Mouse (Mus musculus): ENCODE results near the gene 0610030E20Rik. TPM values are rescaled to one million over a fixed set of nuclear protein-coding genes. Genes with fewer than 3 reads are reported as not detected.

The 0610030E20Rik gene
- polyA plus RNA-seq, 1 experiment from 2014 or later, result 15.6 TPM

GRCm38 (mm10) chr6:72371571-72371970 is 24.5 kb downstream of the 0610030E20Rik start:
- Histone ChIP-seq H3K36me3 (0 out of 2 replicates have a peak, but pooled peaks cover 4% of the 10 kb centered on the region), H3K9ac (no peak overlapping the region), H3K4me2 (no peak overlapping the region), H3K27me3 (no peaks in the 10 kb centered on the region), H3K4me1 (replicated peaks) (peaks cover 33% of the 10 kb centered on the region), H3K9me3 (replicated peaks) (no peaks in the 10 kb centered on the region), H3K27ac (peak overlapping the region; percentile 74), H3K4me3 (no peak overlapping the region)
- no peak for ATAC-seq (replicated peaks; ENCODE audit: insufficient number of reproducible peaks, insufficient read depth, low FRiP score, low read depth)
- WGBS, result 28% methylated on average over 1 of the region's 1 CpGs

DNA sequence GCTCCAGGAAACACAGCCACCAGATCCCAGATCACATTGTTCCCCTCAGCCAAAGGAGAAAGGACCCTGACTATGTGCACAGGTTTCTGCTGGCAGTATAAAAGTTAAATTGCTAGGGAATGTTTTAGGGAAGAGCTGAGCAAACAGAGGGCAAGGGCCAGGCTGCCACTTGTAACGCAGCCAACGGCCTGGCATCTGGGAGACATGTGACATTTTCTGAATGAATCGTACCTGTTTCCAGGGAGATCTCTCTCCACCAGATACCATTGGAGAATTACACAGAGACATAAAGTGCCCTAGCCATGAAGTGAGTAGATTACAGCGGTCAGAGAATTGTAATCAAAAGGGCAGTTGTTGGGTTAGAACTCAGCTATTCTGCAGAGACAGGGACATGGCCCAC is 26.1 kb downstream of the 0610030E20Rik start:
- Histone ChIP-seq H3K9me3 (replicated peaks) (no peaks in the 10 kb centered on the region), H3K36me3 (0 out of 2 replicates have a peak, but pooled peaks cover 4% of the 10 kb centered on the region), H3K4me1 (replicated peaks) (peaks cover 33% of the 10 kb centered on the region), H3K4me3 (no peak overlapping the region), H3K27me3 (no peaks in the 10 kb centered on the region), H3K4me2 (no peak overlapping the region), H3K27ac (peak overlapping the region; percentile 74; the same call in 1 of the 2 replicates), H3K9ac (no peak overlapping the region)
- ATAC-seq (replicated peaks; ENCODE audit: insufficient number of reproducible peaks, insufficient read depth, low FRiP score, low read depth), result no peak
- WGBS, result 67% methylated on average over 4 of the region's 4 CpGs

GRCm38 (mm10) chr6:72374206-72374605 is 27.1 kb downstream of the 0610030E20Rik start:
- no peaks in the 10 kb centered on the region for H3K36me3 ChIP-seq
- H3K9me3 ChIP-seq (replicated peaks), result no peaks in the 10 kb centered on the region
- no peak overlapping the region for H3K4me3 ChIP-seq
- no peak overlapping the region for H3K9ac ChIP-seq
- no peak overlapping the region for H3K4me2 ChIP-seq
- no peaks in the 10 kb centered on the region for H3K27me3 ChIP-seq
- peak overlapping the region; percentile 74; the same call in 1 of the 2 replicates for H3K27ac ChIP-seq
- 50% methylated on average over 7 of the region's 7 CpGs for WGBS
- peak; percentile 67 for ATAC-seq (replicated peaks; ENCODE audit: insufficient number of reproducible peaks, insufficient read depth, low FRiP score, low read depth)
- H3K4me1 ChIP-seq (replicated peaks), result peaks cover 37% of the 10 kb centered on the region

DNA sequence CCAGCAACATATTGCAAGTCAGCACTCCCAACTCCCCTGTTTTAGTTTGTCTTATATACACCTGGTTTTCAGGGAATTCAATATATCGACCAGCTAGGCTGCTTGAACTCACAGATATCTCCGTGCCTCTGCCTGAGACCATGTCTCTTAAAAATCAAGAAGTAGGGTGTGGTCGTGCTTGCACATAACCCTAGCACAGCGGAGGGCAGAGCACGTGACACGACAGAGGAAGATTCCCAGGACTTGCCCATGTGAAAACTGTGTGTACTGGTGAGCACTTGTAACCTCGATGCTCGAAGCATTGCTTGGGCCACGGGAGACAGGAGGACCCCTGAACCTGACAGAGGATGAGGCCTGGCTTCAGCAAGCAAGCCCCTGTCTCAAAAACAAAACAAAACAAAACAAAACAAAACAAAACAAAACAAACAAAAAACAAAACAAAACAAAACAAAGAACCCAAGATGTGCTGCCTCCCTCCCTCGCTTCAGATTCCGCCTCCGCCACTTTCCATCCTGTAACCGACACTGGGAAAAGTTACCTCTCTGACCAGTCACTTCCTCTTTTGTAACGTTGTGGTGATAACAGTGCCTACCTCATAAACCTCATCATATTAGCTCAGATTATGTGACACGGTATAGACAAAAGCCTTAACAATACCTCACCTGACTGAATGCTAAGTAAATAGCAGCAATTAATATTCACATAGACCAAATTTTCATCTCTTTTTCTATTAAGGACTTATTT is 27.9 kb downstream of the 0610030E20Rik start:
- no peak overlapping the region for H3K4me3 ChIP-seq
- ATAC-seq (replicated peaks; ENCODE audit: insufficient number of reproducible peaks, insufficient read depth, low FRiP score, low read depth), result no peak
- WGBS, result 71% methylated on average over 15 of the region's 15 CpGs
- H3K36me3 ChIP-seq, result no peaks in the 10 kb centered on the region
- no peaks in the 10 kb centered on the region for H3K9me3 ChIP-seq (replicated peaks)
- no peak overlapping the region for H3K9ac ChIP-seq
- H3K4me2 ChIP-seq, result no peak overlapping the region
- peaks cover 38% of the 10 kb centered on the region for H3K4me1 ChIP-seq (replicated peaks)
- peak overlapping the region; percentile 74 for H3K27ac ChIP-seq
- no peaks in the 10 kb centered on the region for H3K27me3 ChIP-seq

DNA sequence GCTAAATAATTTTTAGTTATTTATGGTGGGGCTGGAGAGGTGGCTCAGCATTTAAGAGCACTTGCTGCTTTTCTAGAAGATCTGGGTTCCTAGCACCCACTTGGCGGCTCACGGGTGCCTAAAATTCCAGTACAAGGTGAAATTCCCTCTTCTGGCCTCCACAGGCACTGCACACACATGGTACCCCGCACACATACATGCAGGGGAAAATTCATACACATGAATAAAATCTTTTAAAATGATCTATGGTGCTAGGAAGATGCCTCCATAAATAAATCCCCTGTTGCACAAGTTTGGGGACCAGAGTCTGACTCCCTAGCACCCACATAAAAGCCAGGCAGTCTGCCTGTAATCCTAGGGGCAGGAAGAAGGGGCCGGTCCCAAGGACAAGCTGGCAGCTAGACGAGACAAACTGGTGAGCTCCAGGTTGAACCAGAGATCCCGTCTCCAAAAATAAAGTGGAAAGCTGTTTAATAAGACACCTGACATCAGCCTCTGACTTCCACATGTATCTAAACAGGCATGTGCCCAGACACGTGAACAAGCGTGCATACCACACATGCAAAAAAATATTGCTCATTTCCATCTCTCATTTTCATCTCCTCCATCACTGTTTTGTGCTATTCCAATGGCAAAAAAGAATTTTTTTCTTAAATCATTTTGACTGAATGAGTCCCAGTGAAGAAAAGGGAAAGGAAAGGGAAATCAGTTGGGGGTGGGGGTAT is 31.6 kb downstream of the 0610030E20Rik start:
- Histone ChIP-seq H3K27me3 (no peaks in the 10 kb centered on the region), H3K4me3 (peak overlapping the region; percentile 72), H3K36me3 (no peaks in the 10 kb centered on the region), H3K9ac (no peak overlapping the region), H3K27ac (peak overlapping the region; percentile 87; the same call in 1 of the 2 replicates), H3K9me3 (replicated peaks) (no peaks in the 10 kb centered on the region), H3K4me1 (replicated peaks) (peaks cover 25% of the 10 kb centered on the region), H3K4me2 (peak overlapping the region; percentile 79)
- no peak for ATAC-seq (replicated peaks; ENCODE audit: insufficient number of reproducible peaks, insufficient read depth, low FRiP score, low read depth)
- 86% methylated on average over 8 of the region's 8 CpGs for WGBS

DNA sequence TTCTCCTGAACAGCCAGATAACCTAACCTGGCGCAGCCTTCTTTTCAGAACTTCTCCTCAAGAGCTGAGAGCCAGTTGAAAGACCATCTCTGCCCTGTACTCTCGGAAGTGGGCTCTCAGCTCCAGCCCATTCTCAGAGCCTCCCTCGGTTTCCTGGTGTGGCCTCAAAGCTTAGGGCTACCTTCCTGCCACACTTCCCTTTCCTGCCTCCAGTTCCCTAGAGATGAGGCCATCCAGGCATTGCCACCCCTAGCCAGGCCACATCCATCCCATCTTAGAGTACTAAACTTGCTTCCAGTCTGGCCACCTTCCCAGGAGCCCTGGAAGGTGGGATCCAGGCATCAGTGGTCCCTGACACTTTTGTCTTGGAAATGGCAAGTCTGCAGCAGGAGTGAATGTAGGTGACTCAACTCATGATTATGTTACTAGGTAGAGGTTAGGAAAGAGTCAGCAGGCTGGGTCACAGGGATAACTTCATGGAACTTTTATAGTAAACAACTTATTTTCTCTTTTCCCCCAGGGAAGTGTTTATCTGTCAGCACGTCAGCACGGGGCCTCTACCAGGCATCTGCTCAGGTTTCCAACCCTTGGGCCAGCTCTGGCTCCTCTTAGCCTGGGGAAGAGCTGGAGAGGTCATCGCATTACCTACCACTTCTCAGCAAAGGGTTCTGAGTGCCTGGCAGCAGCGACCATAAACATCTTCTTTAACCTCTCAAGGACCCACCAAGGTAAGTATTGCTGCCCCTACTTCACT is 32.4 kb downstream of the 0610030E20Rik start:
- Histone ChIP-seq H3K4me2 (peak overlapping the region; percentile 79), H3K27me3 (no peaks in the 10 kb centered on the region), H3K4me1 (replicated peaks) (peaks cover 18% of the 10 kb centered on the region), H3K9me3 (replicated peaks) (no peaks in the 10 kb centered on the region), H3K4me3 (peak overlapping the region; percentile 72), H3K36me3 (peaks cover 1% of the 10 kb centered on the region; the same call in 1 of the 2 replicates), H3K9ac (peak overlapping the region; percentile 80), H3K27ac (peak overlapping the region; percentile 87)
- no peak; the same call in 1 of the 2 replicates for ATAC-seq (replicated peaks; ENCODE audit: insufficient number of reproducible peaks, insufficient read depth, low FRiP score, low read depth)
- 37% methylated on average over 7 of the region's 7 CpGs for WGBS

- no peaks in the 10 kb centered on the region for H3K27me3 ChIP-seq
- peak within 1 kb of the TSS; percentile 87 for H3K27ac ChIP-seq
- ATAC-seq (replicated peaks; ENCODE audit: insufficient number of reproducible peaks, insufficient read depth, low FRiP score, low read depth), result peak; percentile 88
- H3K9ac ChIP-seq, result peak within 1 kb of the TSS; percentile 80
- peak within 1 kb of the TSS; percentile 79 for H3K4me2 ChIP-seq
- H3K36me3 ChIP-seq, result peaks cover 8% of the 10 kb centered on the region
- H3K9me3 ChIP-seq (replicated peaks), result no peaks in the 10 kb centered on the region
- peaks cover 18% of the 10 kb centered on the region for H3K4me1 ChIP-seq (replicated peaks)
- WGBS, result 1% methylated on average over 46 of the region's 49 CpGs
- peak within 1 kb of the TSS; percentile 72 for H3K4me3 ChIP-seq
These were observed 33.1 kb downstream of the 0610030E20Rik start, which contains the start of gene Vamp5 for GRCm38 (mm10) chr6:72380131-72380770. Vamp5 (minus strand) TSS chr6:72380468.

- H3K4me1 ChIP-seq (replicated peaks), result peaks cover 18% of the 10 kb centered on the region
- H3K36me3 ChIP-seq, result peaks cover 16% of the 10 kb centered on the region
- no peaks in the 10 kb centered on the region for H3K27me3 ChIP-seq
- H3K9me3 ChIP-seq (replicated peaks), result no peaks in the 10 kb centered on the region
- H3K4me3 ChIP-seq, result no peak overlapping the region
- H3K4me2 ChIP-seq, result no peak overlapping the region
- 68% methylated on average over 6 of the region's 6 CpGs for WGBS
- H3K27ac ChIP-seq, result no peak overlapping the region
- H3K9ac ChIP-seq, result no peak overlapping the region
- ATAC-seq (replicated peaks; ENCODE audit: insufficient number of reproducible peaks, insufficient read depth, low FRiP score, low read depth), result no peak
These were observed 35.4 kb downstream of the 0610030E20Rik start for GRCm38 (mm10) chr6:72382494-72382893.

DNA sequence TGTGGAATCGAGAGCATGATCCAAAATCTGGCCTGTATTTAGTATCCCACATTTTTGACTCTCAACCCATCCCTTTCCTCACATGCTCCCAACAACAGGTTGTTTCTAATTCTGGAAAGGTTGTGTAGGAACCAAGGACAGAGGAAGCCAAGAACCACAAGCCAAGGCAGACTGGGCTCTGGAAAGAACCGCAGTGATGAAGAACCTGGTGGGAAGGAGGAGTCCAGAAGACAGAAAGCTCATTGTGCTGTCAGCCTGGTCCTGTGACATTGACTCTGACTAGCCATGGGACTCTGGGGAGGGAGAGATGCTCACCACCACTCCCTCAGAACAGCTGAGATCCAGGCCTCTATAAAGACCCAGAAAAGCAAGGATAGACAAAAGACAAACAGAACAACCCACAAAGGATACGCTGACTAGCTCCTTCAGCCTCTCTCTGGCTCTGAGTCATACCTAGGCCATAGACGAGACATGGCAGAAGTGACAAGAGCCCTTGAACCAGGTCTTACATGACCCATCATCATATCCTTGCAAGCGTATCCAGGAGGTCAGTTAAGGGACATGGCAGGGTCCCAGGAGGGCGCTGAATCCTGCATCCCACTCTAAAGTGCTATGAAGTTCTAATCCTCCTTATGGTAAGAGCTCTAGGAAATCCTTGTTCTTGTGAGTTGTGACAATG is 36.2 kb downstream of the 0610030E20Rik start:
- Histone ChIP-seq H3K36me3 (peaks cover 16% of the 10 kb centered on the region), H3K4me2 (no peak overlapping the region), H3K4me1 (replicated peaks) (peaks cover 23% of the 10 kb centered on the region), H3K27ac (no peak overlapping the region), H3K9ac (no peak overlapping the region), H3K4me3 (no peak overlapping the region), H3K27me3 (no peaks in the 10 kb centered on the region), H3K9me3 (replicated peaks) (no peaks in the 10 kb centered on the region)
- no peak for ATAC-seq (replicated peaks; ENCODE audit: insufficient number of reproducible peaks, insufficient read depth, low FRiP score, low read depth)
- WGBS, result 75% methylated on average over 6 of the region's 6 CpGs

DNA sequence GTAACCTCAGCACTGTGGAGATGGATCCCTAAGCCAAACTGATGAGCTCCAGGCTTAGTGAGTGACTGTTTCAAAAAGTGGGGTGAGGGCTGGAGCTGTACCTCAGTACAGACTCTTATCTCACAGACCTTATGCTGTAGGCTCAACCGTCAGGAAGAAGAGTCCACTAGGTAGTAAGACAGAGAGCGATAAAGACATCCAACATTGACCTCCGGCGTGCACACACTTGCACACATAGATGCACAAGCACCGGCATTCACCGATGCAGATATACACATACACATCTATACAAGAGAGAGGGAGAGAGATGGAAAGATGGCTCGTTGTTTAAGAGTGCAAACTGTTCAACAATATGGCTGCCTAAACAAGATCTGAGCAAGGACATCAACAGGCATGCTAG is 36.8 kb downstream of the 0610030E20Rik start:
- no peaks in the 10 kb centered on the region for H3K27me3 ChIP-seq
- H3K27ac ChIP-seq, result no peak overlapping the region
- H3K36me3 ChIP-seq, result peaks cover 16% of the 10 kb centered on the region
- no peak for ATAC-seq (replicated peaks; ENCODE audit: insufficient number of reproducible peaks, insufficient read depth, low FRiP score, low read depth)
- H3K9me3 ChIP-seq (replicated peaks), result no peaks in the 10 kb centered on the region
- no peak overlapping the region for H3K4me2 ChIP-seq
- 84% methylated on average over 7 of the region's 7 CpGs for WGBS
- H3K4me1 ChIP-seq (replicated peaks), result peaks cover 29% of the 10 kb centered on the region
- no peak overlapping the region for H3K4me3 ChIP-seq
- no peak overlapping the region for H3K9ac ChIP-seq
